Mouse (Mus musculus) ovary, postnatal 10 days (tissue): ENCODE results near the gene Epn3.

Experiments used
- DNase-seq: peaks from one replicate; pipeline ENCODE4 v3.0.0; 2022; ENCODE audit warnings: low spot score

Gene Epn3

DNA sequence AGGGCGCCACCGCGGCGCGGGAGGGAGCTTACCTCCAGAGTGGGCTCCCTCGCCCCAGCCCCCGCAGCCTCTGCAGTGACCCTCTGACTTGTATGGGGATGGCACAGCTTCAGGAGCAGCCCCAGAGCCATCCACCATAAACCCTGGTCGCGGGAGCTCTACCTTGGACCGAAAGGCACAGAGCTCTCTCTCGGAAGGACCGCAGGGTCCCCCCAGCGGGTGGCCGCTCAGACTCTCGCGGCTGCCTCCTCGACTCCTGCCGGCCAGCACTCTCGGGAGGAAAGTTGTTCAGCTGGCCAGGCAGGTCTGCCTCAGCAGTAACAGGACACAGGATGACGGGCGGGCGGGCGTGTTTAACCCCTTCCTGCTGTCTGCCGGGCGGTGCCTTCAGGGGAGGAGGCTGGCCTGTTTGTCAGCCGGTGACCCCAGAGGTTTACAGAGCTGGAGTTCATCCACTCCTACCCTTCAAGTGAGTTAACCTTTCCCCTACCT, at the start of gene Epn3:
Gene Epn3, minus strand, starts transcription at position 314 of the 492 bp plus-strand sequence.
- peak; percentile 32 for DNase-seq

DNA sequence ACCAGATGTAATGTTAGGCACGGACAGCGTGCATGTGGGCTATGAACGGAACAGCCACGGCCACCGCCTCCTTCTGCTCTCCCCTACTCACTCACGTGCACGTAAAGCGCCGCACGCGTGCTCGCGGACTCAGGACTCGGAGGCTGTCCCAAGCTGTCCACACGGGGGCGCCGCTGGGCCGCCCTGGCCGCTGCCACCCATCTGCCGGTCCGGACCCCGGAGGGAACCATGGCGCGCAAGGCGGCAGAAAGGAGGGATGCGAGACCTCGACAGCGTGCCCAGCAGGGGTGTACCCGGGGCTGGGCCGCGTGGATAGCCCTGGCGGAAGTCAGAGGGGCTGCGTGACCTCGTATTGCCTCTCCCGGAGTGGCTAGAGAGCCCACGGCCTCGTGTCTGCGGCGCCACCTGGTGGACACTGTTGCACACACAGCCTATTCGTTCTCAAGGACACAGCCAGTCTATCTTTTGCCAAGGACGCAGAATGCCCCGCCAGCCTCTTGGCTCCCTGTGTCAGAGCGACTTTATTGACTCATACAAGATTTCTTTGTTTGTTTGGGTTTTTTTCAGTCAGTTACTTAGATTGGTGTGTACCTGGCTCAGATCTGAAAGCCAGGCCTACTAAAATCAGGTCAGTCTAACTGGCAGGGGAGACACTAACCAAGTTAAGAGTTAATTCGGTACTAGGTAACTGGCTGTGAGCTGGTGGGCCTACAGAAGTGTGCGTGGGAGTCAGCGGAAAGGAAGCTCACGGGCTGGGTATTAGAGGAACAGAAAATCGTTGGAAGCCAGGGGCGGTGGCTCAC, 49.3 kb upstream of the Epn3 start, which contains the start of gene Rsad1:
Gene Rsad1, minus strand, starts transcription at position 368 of the 803 bp plus-strand sequence.
- peak; percentile 91 for DNase-seq

DNA sequence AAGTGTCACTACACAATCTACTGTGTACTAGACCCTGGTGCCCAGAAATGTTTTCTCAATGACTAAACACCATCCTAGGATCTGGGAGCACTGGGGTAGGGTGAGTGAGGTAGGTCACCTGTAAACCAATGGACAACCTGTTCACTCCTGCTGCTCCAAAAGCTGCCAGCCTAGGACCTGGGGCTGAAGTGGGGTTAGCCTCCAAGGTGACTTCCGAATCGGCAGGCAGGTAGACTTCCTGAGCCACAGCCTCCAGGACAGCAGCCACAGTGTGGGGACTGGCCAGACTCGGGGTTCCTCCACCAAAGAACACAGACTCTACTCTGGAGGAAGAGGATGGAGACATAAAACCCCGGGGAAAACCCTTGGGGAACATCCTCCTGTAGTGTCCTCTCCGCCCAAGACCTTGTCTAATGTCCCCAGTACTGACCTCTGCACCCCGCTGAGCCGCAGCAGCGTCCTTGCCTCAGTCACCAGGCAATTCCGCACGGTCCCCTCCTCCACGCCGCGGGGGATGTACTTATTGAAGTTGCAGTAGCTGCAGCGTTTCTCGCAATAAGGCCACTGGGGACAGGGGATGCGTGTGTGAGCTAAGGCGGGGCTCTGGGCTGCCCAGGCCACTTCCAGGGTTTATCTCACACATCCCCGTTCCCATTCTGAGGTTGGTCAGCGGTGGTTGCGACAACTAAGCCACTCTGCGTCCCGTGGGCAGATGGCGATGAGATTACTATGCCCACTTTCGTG, 48.4 kb upstream of the Epn3 start:
- DNase-seq, result peak; percentile 18

DNA sequence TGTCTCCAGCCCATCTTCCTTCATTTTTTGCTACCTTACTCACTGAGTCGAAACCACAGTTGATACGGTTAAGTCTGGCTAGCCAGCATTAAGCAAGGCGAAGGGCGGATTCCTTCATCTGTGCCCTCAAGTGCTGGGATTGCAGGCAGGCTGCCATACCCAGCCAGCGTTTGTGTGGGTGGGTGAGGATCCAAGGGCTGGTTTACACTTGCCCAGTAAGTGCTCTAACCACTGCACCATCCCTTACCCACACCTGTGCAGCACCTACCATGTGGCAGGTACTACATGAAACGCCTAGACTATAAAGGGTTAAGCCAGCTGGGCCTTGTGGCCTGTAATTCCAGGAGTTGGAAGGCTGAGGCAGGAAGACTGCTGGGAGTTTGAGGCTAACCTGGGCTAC, 47.5 kb upstream of the Epn3 start:
- DNase-seq, result no peak

DNA sequence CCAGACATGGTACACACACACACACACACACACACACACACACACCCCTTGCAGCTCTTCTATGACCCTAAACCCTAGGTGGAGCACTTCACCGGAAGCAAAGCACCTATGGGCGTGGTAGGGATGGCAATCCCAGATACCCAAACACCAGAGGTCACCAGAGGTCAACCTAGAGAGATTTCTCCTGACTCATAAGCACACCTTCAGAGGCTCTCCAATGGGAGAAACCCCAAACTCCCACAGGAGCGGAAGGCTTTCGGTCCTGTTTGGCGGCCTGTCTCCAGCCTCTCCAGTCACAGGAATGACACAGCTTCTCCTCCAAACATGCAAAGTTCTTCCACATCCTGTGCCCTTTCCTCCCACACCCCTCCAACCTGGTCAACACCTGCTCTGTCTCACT, 46.6 kb upstream of the Epn3 start:
- DNase-seq, result no peak

DNA sequence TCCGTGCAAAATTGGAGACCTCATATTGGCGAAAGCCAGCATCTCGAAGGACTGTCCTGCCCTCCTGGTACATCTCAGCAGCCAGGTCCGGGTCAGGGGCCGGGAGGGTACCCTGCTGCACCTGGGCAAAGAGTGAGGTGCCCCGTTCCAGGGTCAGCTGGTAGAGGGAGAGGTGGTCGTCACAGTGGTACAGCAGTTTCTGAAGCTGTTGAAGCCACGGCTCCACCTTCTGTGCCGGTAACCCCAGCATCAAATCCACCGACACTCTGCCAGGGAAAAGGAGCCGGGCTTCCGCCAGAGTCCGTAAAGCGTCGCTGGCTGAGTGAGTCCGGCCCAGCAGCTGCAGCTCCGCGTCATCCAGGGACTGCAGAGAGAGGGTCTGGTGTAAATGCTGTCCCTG, 44.6 kb upstream of the Epn3 start:
- no peak for DNase-seq

DNA sequence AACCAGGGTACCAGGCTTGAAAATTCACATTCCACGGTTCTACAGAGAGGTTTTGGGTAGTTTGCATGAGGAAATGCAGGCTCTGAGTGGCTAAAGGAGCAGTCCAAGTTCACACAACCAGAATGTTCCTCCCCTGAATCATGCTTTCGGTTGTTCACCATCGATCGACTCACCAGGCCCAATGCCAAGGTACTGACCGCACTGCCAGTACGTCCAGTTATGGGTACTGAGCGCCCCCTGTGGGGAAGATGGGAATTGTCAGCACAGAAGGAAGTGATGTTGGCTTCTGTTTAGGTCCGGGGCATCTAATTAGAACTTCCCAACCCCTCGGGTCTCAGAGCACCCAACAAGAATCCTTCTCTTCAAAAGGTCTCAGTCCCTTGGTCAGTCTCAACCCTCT, 44.2 kb upstream of the Epn3 start:
- peak; percentile 88 for DNase-seq

DNA sequence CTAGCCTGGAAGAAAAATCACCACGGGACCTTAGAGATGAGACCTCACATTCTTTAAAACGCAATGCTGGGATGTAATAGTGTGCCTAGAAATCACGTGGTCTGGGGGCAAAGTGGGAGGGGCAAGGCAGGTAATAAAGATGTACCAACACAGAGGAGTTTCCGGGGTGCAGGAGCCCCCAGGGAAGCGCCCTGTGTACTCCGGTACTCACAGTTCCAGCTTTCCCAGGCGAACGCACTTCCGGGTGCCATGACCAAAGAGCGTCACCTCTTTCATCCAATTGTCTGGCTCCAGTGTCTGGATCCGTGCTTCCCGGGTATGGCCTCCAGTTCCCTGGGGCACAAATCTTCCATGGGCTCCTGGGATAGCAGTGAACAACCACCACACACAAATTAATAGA, 43.6 kb upstream of the Epn3 start:
- DNase-seq, result no peak

DNA sequence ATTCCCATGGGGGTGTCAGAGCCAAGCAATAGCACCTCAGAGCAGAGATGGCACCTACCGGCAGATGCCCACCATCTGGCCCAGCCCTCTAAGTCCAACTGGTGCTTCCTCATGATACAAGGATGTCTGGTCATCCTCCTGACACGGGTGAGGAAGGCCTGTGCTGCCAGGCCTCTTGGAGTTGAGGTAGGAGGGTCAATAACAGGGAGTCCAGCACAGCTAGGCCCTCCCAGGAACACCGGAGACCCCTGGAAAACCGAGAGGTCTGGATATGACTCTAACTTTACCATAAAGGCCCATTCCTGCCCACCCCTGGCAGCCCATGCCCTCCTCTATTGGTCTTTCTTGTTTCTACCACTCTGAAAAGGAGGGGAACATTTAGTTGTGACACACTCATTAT, 42.6 kb upstream of the Epn3 start:
- no peak for DNase-seq

DNA sequence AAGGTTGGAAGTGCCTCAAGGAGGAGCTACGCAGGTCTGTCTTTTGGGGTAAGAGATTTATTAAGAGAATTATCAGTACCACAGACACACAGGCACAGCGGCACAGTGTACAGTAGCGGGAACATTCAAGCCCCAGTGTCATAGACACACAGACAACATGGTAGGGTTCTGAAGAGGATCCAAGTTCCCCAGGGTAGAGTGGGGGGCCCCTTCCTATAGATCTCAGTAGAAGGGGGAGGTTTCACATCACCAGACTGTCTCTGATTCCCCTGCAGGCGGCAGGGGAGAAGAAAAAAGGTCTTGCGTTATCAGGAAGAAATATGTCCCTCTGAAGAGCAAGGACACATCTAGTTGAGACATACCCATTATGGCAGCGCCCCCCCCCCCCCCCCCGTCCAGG, 40.0 kb upstream of the Epn3 start:
- no peak for DNase-seq

DNA sequence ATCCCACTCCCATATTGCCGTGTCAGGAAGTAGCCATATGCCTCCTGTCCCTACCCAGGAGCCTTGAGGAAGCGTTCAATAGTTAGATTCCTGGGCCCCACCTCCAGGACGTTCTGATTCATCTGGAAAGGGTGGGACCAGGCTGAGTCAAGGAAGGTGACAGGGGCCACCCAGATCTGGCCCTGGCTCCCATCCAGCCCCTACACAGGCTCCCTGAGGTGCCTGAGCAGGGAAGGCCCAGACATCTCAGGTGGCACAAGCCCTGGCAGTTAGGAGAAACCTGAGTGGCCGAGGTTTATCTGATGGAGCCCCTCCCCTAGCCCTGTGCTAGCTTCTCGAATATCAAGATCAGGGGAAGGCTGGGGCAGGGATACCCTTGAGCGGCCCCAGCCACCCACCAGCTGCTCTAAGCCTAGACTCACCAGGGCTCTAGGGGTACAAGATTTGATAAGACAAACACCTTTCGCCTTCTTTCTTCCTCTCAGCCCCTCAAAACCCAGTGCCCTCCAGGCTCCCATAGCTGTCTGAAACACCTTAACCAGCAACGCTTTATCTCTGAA, 39.0 kb upstream of the Epn3 start:
- DNase-seq, result no peak

DNA sequence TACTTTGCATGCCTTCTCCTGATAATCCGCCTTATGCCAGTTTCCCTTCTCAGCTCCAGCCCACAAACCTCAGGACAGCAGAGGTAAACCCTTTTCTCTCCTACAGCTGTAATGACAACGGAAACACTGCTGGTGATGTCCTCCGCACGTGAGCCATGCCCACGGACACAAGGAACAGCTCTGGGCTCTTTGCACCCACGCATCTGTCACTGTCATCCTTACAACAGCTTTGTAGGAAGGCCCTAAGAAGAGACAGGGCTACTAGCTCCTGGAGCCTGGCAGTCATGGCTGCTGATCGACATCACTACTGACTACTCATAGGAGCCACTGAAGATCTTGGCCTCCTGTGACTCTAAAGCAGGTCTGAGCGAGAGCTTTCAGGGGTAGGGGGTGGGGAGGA, 33.4 kb upstream of the Epn3 start:
- DNase-seq, result no peak

DNA sequence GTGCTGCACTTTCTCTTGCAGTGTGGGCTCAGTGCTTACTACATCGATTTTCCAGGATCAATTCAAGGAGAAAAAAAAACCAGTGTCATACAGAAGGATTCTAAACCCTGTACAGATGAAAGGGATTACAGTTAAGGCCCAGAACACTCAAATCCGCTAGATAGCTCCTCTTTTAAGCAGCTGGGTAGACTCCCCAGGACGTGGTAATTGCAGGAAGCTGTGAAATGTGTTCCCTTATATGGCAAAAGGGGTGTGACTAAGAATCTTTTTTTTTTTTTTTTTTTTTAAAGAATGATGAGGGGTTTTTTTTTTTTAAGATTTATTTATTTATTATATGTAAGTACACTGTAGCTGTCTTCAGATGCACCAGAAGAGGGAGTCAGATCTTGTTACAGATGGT, 29.1 kb upstream of the Epn3 start:
- no peak for DNase-seq

DNA sequence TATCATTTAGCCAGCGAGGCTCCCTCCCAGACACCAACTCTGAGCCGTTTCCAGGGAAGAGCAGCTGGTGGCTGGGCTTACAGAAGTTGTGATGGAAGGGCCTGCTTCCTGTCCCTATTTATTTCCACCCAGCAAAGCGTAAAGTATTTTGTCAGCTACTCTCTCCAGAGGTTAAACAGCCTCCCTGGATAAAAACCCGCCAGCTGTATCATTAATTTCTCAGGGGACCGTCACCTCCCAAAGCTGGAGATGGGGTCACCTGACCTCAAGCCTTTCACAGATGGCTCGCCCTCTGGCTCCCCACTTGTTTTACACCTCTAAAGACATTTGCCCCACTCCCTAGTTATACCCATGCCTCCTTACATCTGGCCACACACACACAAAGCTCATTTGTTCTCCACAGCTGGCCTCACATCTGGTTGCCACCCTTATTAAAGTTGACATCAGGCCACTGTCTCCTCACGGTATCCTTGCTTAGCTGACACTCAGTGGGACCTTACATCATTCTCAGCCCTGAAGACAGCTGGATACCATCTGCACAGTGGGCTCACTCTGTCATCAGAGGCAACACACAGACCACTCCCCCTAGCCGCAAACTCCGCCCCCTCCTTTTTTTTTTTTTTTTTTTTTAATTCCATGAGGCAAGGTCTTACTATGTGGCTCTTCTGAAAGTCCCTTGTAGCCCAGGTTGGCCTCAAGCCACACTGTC, 26.6 kb upstream of the Epn3 start:
- no peak for DNase-seq

DNA sequence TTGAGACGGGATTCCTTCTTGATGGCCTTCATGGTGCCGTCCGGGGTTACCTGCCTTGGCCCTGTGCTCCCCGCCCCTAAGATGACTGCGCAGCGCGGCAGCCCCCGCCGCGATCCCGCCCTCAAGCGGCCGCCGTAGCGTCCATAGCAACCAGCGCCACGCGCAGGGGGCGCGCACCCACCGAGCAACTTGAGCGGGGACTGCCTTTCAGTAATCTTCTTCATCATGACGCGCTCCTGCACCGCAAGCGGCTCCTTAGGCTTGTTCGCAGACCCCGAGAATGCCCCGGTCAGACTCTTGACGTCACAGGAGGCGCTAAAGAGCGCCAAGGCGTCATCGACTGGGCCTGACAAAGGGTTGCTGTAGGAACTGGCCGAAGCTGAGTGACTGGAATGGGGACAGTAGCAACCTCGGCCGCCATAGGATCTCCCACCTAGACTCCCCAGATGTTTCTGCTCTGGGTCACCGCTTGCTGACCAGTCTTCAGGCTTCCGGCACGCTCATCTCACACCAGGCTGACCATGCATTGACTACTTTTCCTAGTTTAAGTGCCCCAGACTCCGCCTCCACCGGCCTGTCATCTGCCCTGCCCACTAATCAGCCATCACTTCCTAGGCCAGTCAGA, 21.6 kb upstream of the Epn3 start, which contains the start of gene Mycbpap:
Gene Mycbpap, minus strand, starts transcription at position 524 of the 625 bp plus-strand sequence.
- DNase-seq, result peak; percentile 27

DNA sequence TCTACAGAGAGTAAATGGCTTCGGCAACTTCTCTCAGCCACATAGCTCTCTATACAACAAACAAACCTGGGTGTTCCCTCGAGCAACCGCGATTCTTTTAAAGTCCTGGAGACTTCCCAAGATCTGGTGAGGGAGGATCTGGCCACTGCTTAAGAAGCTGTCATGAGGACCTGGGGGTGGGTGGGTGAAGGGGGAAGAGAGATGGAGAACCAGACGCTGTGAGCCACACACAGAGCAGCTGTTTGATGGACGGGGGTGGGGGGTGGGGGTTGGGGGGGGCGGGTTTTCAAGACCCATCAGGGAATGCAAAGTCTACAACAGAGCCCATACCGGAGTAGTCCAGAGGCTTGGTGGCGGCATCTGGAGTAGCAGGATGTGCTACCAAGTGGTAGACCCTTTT, 13.7 kb upstream of the Epn3 start:
- DNase-seq, result no peak

DNA sequence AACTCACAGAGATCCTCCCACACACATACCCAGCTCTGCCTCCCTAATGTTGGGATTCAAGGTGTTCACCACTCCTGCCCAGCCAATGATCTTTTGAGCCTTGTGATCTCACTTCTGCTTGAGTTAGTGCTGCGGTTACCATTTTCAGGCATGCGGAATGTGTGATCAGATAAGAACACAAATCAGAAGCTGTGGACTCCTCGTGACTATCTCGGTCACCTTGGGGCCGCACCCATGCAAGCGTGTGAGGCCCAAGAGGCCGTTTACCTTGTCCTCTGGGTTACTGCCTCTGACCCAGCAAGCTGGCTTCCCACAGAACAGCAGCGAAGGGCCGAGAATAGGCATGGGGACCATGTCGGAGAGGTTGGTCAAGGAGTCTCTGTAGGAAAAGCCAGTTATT, 9.2 kb upstream of the Epn3 start:
- no peak for DNase-seq

DNA sequence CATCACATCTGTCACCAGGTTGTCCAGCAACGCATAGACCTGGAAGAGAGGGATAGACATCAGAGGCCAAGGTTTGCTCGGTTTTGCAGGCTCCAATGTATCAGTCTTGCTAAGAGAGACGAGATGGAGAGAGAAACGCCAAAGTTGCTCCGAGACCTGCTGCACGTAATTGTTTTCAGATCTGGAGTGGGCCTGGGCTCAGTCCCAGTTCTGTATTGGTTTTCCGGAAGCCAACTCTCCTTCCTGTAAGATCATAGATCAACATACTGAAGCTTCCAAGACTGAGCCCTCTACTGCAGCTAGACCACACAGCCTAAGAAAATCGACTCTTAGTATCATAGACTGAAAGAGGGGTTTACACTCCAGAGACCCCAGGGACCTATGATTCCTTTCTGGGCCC, 1.7 kb upstream of the Epn3 start:
- no peak for DNase-seq

DNA sequence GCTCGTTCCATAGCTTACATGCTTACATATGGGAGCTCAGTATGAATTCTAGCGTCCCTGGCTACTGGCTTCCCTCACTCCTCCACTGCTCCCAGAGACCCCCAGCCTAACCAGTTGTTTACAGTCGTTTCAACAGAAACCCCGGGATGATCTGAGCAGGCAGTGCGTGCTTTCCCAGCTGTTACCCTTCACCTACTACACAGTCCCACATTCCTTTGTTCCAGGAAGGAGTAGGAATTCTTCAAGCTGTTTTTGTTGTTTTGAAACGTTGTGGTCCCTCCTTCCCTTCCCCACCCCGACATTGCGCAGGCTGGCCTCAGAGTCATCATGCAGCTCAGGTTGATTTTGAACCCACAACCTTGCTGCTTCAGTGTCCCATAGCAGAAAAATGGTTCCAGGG, 588 bp upstream of the Epn3 start:
- DNase-seq, result no peak

DNA sequence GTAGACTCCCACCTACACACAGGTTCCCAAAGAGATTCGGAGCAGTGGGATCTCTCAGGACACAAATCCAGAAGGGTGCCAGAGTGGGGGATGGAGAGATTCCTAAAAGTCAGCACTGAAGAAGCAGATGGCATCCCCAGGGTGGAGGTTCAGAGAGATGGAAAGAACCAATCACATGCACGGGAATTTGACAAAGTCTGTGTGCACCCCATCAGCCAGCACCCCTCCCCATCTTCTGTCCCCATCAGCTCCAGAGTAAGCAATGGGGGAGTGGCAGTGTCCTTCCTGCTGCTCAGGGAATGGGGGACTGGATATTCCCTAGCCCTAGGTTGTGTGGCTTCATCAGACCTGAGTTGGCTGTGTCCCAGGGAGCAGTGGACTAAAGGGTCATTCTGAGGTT, 739 bp downstream of the Epn3 start:
- no peak for DNase-seq

DNA sequence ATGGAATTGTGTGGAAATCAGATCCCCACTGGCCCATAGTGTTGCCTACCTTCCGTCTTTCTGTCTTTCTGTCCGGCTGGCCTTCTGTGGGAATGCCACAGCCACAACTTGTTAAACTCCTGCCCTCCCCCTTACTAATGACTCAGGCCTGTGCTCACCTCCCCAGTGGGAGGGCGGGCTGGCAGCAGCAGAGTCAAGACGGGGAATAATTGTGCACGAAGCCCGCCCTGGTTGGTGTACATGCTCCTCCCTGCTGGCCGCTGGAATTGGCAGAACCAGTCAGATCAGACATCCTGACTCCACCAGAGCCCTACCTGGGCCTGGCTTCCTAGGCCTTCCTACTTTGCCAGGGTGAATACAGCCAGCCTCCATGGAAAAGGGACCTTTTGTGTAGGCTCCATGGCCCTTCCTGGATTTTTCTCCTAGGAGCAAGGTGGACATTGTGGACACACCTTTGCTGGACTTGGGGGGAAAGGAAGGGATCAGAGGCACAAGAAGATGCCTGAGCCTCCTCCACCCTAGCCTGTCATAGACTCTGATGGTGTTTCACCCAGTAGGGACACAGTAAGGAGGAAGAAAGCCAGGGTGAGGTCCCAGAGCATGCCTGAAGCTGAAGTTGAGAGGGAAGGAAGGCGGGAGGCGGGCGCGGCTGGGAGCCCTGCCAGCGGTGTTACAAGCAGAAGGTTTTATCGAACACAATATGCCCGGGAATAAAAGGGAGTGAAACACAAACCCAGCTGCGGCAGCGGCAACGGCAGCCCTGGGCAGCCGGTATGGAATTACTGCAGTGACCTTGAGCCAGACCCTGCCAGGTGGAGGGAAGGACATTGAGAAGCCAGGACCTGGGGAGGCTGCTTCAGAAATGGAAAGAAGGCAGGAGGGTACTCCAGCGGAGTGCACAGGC, 1.4 kb downstream of the Epn3 start:
- peak; percentile 40 for DNase-seq
